Mouse (Mus musculus): ENCODE results near the gene Cnpy1.

- no peak for TF ChIP-seq CTCF (IDR thresholded peaks at IDR 0.05; ENCODE audit: low read depth)
- TF ChIP-seq EP300 (IDR thresholded peaks at IDR 0.05; ENCODE audit: low read depth): no peak
These were observed 88.4 kb downstream of the Cnpy1 start for GRCm38 (mm10) chr5:28157044-28157730.

Data from liver, embryonic 14.5 days (tissue).